Mouse (Mus musculus) liver, embryonic 14.5 days (tissue): Measurements from ENCODE around the gene Pde4d. TPM values are rescaled to one million over a fixed set of nuclear protein-coding genes. Genes with fewer than 3 reads are reported as not detected.
A peak's percentile ranks its signal among the peaks of the same experiment; 100 is the strongest.

Source experiments
- ATAC-seq: fragments of 200-750 bp; cut with Nextera tagmentation; 2 replicates; pipeline ENCODE4 v1.8.0; 2017; ENCODE audit warnings: moderate number of reproducible peaks, mild to moderate bottlenecking, moderate library complexity; ENCODE audit not compliant: insufficient read depth
- DNase-seq, 3 experiments: peaks; one replicate each; pipeline ENCODE4 v3.0.0-alpha.2; 2012 to 2013; ENCODE audit warnings: low read depth in 3 of 3, low spot score in 3 of 3
- H3K27ac ChIP-seq: fragments of 300-500 bp; sonication (generic); 2 replicates; pipeline ENCODE4 v1.5.1; 2014; ENCODE audit warnings: moderate library complexity, mild to moderate bottlenecking, control low read depth, inconsistent platforms
- H3K27me3 ChIP-seq: fragments of 300-500 bp; sonication (generic); 2 replicates; pipeline ENCODE4 v1.6.1; 2014; ENCODE audit warnings: mild to moderate bottlenecking, low read length, moderate library complexity; ENCODE audit not compliant: control insufficient read depth, insufficient read depth
- H3K36me3 ChIP-seq: fragments of 300-500 bp; sonication (generic); replicated peaks from 2 replicates; pipeline ENCODE4 v1.6.1; 2014; ENCODE audit warnings: low read depth; ENCODE audit not compliant: control insufficient read depth, insufficient read depth
- H3K4me1 ChIP-seq, 2 experiments: fragments of 200-500 bp in 1 of 2; fragments of 300-500 bp in 1 of 2; sonication (generic) in 1 of 2; replicated peaks; 2 replicates each; pipeline ENCODE4 v1.6.1; 2012 to 2014; ENCODE audit warnings: antibody characterized with exemption in 1 of 2, inconsistent platforms in 1 of 2, low read length in 1 of 2; ENCODE audit not compliant: control insufficient read depth in 2 of 2, insufficient read depth in 2 of 2
- H3K4me2 ChIP-seq: fragments of 300-500 bp; sonication (generic); 2 replicates; pipeline ENCODE4 v1.6.1; 2014; ENCODE audit warnings: low read depth, mild to moderate bottlenecking, control low read depth, moderate library complexity
- H3K4me3 ChIP-seq, 2 experiments: fragments of 200-500 bp in 1 of 2; fragments of 300-500 bp in 1 of 2; sonication (generic) in 1 of 2; 2 replicates each; pipeline ENCODE4 v1.5.1; 2012 to 2014; ENCODE audit warnings: low read depth in 2 of 2, low read length in 2 of 2, mild to moderate bottlenecking in 2 of 2, control low read depth in 1 of 2, inconsistent platforms in 1 of 2, moderate library complexity in 1 of 2; ENCODE audit not compliant: insufficient read depth in 1 of 2
- H3K9ac ChIP-seq: fragments of 300-500 bp; sonication (generic); replicated peaks from 2 replicates; pipeline ENCODE4 v1.6.1; 2014; ENCODE audit warnings: mild to moderate bottlenecking, control low read depth, moderate library complexity
- H3K9me3 ChIP-seq: fragments of 300-500 bp; sonication (generic); 2 replicates; pipeline ENCODE4 v1.6.1; 2016; ENCODE audit warnings: low read length, mixed read lengths; ENCODE audit not compliant: control insufficient read depth
- CTCF ChIP-seq: IDR thresholded peaks from 2 replicates; pipeline ENCODE4 v1.5.1; 2016; ENCODE audit warnings: antibody characterized with exemption, low read depth, control low read depth
- EP300 ChIP-seq: IDR thresholded peaks from 2 replicates; pipeline ENCODE4 v1.6.1; 2016; ENCODE audit warnings: antibody characterized with exemption, low read depth
- WGBS: fragments of 180-500 bp; shearing (Covaris S2); extraction: QIAGEN DNeasy Blood & Tissue Kit; methylation state at CpG from one replicate; pipeline ENCODE4 v1.1.7; 2014; ENCODE audit not compliant: insufficient replicate concordance; 5-methylcytosine and 5-hydroxymethylcytosine counted together
- polyA plus RNA-seq, 2 experiments: library from polyadenylated mRNA; depleted of rRNA in 1 of 2; stranded (reverse) in 1 of 2; unstranded in 1 of 2; fragments of >200 nt; fragmentation: Nextera tagmentation in 1 of 2; extraction: Ambion mirVana in 1 of 2; gene quantifications; 2 replicates each; pipeline versions ENCODE4 v1.2.1 to v1.2.3; 2012 to 2014

The Pde4d gene
- polyA plus RNA-seq, 2 experiments: 4.9 to 8.6 TPM

DNA sequence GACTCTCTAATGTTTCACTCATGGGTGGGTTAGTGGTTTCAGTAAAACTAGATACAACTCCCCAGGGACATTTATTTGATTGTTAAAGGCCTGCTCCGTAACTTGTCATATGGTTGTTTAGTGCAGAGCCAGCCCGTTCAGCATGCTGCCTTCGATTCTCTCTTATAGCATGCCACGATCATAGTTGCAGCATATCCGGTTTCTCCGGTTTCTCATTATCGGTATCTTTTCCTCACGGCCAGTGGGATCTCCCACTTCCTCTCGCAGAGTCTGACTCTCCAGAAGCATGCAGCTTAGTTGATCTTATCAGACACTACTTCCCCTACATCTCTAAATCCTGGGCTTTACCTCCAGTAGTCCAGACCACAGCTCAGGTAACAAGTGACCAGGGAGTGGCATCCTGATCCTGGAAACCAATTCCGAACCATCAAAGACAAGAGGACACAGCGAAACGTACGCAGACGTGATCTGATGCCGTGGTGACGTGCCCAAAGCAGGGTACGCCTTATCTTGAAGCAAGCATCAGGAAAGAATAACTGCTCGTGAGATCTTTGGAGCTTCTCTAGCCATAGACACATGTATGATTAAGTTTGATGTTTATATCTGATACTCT lies 782.2 kb downstream of the Pde4d start:
- DNase-seq: no peak
- Histone ChIP-seq H3K36me3 (no peaks in the 10 kb centered on the region), H3K4me1 (peaks cover 0 to 19% of the 10 kb centered on the region in 2 experiments; a peak in 3 of 4 replicates), H3K27me3 (no peaks in the 10 kb centered on the region), H3K27ac (no peak overlapping the region), H3K4me2 (peak overlapping the region; percentile 48), H3K9ac (no peak overlapping the region), H3K4me3 (no peak overlapping the region), H3K9me3 (no peaks in the 10 kb centered on the region)
- WGBS: 15% methylated on average over 18 of the region's 18 CpGs
- no peak for TF ChIP-seq EP300
- no peak for TF ChIP-seq CTCF
- ATAC-seq: no peak

DNA sequence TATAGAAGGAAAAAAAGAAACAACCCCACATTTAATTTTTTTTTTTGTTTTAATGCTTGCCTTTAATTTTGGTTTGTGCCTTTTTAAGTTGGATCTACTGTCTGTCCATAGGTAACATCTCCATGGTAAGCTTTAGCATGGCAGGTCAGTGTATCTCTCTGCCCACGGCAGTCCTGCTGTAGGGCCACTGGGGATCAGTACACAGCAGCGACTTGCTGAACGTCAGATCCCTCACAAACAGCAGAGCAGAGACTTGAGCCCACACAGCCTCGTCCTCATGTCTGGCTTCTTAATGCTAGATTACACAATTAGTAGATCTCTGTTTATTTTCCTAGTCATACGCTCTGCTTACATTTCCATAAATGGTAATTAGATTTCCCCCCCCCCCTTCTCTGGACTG lies 782.8 kb downstream of the Pde4d start:
- Histone ChIP-seq H3K9ac (no peak overlapping the region), H3K4me2 (no peak overlapping the region), H3K27ac (no peak overlapping the region), H3K36me3 (no peaks in the 10 kb centered on the region), H3K9me3 (no peaks in the 10 kb centered on the region), H3K4me3 (no peak overlapping the region), H3K4me1 (peaks cover 0 to 19% of the 10 kb centered on the region in 2 experiments; a peak in 3 of 4 replicates), H3K27me3 (no peaks in the 10 kb centered on the region)
- WGBS: 42% methylated on average over 5 of the region's 5 CpGs
- TF ChIP-seq CTCF (no peak), EP300 (no peak)
- ATAC-seq: no peak
- DNase-seq: no peak

DNA sequence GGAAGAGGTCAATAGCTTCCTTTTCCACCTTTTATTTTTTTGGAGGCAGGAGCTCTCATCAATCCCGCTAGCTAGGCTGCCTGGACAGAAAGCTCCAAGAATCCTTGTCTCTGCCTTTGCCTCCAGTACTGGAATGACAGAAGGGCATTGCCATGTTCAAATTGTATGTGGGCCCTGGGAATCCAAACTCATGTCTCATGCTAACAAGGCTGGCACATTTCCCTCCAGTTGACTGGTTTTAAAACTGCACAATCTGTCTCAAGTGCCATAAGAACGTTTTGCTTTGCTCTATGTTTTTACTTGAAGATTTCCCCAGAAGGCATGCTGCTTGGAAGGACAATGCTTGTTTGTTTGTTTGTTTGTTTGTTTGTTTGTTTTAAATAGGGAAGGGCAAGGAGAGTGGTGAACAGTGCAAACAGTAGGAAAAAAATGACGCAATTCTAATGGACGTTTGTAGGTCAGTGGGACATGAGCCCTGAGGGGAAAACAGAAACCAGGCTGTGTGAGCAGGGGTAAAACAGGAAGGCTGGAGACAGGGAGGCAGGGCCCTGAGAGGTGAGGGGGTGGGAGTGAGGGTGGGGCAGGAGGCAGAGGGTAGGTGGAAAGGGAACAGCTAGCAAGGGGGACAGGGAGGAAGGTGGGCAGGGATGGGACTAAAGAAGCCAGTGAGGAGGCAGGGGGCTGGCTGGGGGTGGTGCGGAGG lies 784.3 kb downstream of the Pde4d start:
- no peak for DNase-seq
- no peak overlapping the region for H3K27ac ChIP-seq
- H3K4me2 ChIP-seq: no peak overlapping the region
- H3K27me3 ChIP-seq: no peaks in the 10 kb centered on the region
- 28% methylated on average over 5 of the region's 5 CpGs for WGBS
- no peak overlapping the region for H3K9ac ChIP-seq
- H3K4me3 ChIP-seq: no peak overlapping the region
- ATAC-seq: no peak
- H3K4me1 ChIP-seq: peaks cover 0 to 19% of the 10 kb centered on the region in 2 experiments; a peak in 3 of 4 replicates
- TF ChIP-seq EP300 (no peak), CTCF (no peak)
- H3K36me3 ChIP-seq: no peaks in the 10 kb centered on the region
- H3K9me3 ChIP-seq: no peaks in the 10 kb centered on the region

DNA sequence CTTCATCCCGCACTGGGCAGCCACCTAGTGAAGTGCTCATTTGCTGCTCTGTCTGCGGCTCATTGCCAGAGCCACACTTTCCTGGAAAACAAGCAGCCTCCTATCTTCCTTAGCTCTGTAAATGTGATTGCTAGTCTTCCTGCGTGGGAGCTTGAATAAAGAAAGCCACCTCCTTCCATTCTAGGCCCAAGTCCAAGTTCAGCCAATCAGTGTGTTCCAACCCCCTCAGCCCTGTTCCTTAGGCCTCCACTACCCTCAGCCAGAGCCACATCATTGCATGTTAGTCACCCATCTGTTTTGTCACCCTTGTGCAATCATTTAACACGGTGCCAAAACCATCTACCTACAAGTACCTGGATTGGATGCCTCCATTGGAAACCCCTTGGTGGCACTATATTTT lies 786.3 kb downstream of the Pde4d start:
- no peak overlapping the region for H3K27ac ChIP-seq
- H3K9ac ChIP-seq: no peak overlapping the region
- DNase-seq: no peak
- H3K36me3 ChIP-seq: no peaks in the 10 kb centered on the region
- TF ChIP-seq EP300 (no peak), CTCF (no peak)
- 62% methylated on average over 4 of the region's 4 CpGs for WGBS
- H3K4me1 ChIP-seq: peaks cover 0 to 9% of the 10 kb centered on the region in 2 experiments; a peak in 2 of 4 replicates
- no peaks in the 10 kb centered on the region for H3K9me3 ChIP-seq
- ATAC-seq: no peak
- no peak overlapping the region for H3K4me3 ChIP-seq
- no peak overlapping the region for H3K4me2 ChIP-seq
- no peaks in the 10 kb centered on the region for H3K27me3 ChIP-seq

DNA sequence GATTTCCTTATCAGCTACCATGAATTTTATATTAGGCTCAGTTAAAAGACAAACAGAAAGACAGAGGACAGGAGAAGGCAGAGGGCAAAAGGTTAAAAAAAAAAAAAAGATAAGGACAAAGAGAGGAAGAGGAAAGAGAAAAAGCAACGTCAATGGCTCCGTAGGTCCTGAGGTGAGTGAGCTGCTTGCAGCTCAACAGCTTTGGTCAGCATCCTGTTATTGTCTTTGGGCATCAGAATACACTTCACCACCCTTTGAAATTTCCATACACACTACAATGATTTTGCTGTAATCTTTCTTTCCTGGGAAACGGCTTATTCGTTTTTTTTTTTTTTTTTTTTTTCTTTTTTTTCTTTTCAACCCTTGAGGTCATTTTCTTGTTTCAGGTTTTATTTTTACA lies 788.9 kb downstream of the Pde4d start:
- DNase-seq (no peak), ATAC-seq (no peak)
- Histone ChIP-seq H3K4me2 (no peak overlapping the region), H3K9me3 (no peaks in the 10 kb centered on the region), H3K27ac (no peak overlapping the region), H3K4me1 (no peaks in the 10 kb centered on the region), H3K27me3 (no peaks in the 10 kb centered on the region), H3K4me3 (no peak overlapping the region), H3K36me3 (no peaks in the 10 kb centered on the region), H3K9ac (no peak overlapping the region)
- TF ChIP-seq EP300: no peak
- TF ChIP-seq CTCF: no peak
- WGBS: 29% methylated on average over 4 of the region's 4 CpGs
